Mouse (Mus musculus) cerebellum, postnatal 14 days (tissue): Measurements from ENCODE around the gene Lgals3.

ENCODE experiments used
- DNase-seq, 2 experiments: peaks; one replicate each; pipeline ENCODE4 v3.0.0; 2021; ENCODE audit warnings: mixed read lengths in 2 of 2

Gene Lgals3

DNA sequence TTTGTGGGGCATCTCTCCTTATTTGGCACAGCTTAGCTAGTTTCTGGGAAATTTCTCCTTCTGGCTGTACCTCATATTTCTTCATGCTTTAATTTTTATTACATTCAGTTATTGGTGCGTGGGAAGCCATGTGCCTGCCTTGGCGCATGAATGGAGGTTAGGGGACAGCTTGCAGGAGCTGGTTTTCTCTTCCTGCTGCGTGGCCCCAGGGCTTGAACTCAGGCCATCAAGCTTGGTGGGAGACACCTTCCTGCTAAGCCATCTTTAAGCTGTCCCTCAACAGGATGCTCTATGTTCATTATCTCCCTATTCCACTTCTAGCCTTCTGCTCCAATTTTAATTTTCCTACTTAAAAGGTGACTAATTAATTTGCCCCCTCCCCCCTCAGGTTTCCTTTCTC lies 3.2 kb downstream of the Lgals3 start:
- peak; percentile 51 to 58 for DNase-seq

DNA sequence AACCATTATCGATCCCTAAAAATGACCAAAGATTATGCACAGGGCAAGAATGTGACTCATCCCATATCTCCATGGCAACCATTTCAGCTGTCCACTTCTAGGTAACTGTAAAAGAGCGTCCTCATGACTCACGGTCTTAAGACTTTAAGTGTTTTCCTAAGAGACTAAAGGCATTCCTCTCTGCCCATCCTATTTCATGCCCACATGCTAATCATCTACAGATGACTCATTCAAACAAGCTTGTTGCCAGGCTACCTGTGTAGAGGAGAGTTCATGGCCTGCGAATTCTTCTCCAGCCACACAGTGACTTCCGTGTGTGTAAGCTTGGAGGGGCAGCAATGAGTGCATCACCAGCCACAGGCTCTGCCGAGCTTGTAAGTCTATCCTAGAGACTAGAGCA lies 4.1 kb downstream of the Lgals3 start:
- no peak for DNase-seq

DNA sequence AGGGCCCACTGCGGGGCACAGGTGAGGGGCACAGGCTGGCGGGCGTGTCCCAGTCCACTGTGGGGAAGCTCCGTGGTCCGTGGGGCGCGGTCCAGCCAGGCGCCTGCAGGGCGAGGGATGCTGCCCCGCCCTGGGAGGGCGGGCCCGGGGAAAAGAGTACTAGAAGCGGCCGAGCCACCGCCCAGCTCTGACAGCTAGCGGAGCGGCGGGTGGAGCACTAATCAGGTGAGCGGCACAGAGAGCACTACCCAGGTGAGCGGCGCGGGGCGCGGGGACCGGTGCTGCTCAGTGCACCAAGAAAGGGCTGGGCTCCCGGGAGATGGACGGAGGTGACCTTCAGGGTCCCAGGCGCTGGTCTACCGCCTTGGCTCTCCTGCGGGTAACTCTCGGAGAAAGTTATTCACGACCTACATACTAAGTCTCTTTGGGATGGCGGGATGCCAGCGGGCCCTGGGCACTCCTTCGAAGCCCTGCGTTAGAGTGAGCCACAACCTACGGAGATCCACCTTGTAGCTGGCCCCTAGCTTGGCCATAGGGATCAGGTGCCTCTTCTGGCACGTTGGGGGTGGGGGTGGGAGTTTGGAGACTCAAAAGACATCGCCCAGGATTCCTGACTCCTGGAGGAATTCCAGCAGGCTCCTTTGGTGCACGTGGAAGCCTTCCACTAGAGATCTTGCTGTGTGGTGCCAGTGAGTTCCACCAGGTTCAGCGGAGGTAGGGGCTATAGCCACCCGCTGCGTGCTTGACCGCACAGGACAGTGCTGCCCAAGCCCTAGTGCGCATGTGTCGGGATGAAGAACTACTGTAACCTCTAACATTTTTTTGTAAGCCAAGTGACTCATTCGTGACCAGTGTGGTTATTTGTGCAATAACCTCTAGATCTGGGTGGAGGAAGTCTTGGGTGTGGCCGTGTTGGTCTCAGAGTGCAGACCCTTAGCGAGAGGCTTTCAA lies 6.5 kb downstream of the Lgals3 start:
- peak; percentile 35 to 50 for DNase-seq

DNA sequence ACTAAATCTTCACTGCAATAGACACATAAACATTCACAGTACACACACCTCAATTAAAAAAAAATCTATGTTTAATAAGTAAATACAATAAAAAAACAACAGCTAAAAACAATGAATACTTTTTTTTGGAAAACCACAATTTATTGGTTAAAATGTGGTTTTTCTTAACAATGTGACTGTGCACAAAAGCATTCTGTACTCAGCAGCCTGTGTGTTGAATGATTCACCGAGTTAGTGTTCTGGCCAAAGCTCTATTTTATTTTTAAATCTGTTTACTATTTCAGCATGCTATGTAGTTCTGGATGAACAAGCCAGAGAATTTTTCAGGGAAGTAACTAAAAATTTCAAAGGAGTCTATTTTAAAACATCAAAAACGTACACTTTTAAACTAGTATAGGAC lies 9.0 kb downstream of the Lgals3 start:
- DNase-seq, result no peak

DNA sequence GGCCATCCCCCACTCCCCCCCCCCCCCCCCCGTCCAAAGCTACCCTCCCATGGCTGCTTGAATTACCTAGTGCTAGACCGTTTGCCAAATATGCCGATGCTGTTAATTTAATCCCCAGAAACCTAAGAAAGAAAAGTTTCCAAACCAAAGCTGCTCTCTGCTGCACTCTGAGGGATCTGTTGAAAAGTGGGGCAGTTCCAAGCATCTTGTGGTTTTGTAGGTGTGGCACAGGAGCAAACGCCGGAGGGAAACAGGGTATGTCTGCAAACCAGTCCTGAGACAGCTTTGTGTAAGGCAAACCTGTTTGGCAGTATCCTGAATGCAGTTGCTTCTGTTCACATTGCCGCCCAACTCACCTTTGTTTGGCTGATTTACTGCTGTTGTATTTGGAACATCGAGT lies 10.8 kb downstream of the Lgals3 start:
- no peak for DNase-seq

DNA sequence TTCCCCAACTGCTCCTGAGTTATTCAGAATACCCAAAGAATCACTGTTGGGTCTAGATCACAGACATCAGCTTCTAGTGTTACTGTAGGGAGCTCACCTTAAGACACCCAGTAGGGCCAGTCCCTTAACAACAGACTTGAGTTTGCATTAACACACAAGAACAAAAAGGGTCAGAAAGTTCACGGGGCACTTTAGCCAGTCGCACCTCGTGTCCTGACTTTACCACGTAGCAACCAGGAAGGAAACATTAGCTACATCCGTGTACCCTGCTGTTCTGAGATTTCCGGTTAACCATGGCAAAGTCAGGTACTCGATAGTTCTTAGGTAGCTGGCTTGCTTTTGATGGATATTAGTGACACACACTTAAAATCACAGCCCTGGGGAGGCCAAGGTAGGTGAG lies 16.4 kb downstream of the Lgals3 start:
- no peak for DNase-seq

DNA sequence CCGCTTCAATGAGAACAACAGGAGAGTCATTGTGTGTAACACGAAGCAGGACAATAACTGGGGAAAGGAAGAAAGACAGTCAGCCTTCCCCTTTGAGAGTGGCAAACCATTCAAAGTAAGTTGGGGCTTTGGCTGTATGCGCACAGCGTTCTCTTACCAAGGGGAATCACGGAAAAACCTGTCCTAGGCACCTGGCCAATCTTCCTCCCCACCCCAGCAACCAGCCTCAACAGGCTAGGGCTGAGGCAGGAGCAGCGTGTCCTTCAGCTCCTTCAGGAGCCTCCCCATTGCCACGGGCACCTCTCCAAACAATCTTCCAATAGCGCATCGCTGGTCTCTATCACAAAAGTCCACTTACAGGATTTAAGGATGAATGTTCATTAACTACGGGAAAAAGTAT lies 17.1 kb downstream of the Lgals3 start:
- DNase-seq, result no peak

DNA sequence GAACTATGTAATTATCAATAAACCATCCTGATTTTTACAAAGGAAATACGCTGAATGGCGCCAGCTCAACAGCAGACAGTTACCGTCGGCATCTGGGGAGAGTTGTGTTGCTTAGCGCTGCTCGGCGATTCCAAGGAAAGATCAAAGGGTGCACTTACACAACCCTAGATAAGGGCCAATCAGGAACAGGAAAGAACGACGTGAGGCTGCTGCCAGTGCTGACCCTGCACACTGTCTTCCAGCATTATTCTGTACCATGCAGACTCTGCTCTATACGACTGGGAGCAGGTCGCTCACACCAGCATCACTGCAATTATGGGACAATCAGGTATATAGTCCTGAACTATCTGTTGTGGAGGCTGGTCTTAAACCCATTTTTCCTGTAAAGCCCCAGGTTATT lies 18.6 kb downstream of the Lgals3 start:
- DNase-seq, result no peak

DNA sequence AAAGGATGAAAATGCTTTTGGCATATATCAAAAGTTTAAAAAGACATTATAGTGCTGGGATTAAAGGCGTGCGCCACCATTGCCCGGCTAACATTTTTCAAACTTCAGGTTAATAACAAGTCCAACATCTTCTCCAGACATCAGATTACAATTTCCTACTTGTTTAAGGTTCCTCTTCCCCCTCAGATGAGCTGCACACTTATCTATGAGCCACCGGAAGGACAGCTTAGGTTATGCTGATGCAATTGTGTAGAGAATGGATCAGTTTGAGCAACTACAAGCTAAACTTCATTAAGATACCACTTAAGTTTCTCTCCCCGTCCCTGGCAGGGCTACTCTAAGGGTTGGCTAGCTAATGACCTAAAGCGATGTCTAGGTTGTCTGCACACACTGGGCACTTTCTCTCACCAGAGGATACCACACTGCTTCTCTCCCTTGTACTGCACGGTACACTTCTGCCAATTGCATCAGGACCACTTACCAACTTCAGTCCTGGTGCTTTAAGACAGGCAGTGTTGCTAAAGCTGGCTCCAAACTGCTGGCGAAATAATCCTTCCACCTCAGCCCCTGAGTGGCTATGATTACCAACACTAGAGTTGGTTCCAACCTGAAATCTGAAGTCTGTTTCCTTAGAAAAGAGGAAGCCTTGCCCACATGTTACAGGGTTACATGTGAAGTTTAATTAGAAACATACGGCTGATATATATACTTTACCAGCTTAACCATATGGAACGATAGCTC lies 26.0 kb downstream of the Lgals3 start:
- no peak for DNase-seq

DNA sequence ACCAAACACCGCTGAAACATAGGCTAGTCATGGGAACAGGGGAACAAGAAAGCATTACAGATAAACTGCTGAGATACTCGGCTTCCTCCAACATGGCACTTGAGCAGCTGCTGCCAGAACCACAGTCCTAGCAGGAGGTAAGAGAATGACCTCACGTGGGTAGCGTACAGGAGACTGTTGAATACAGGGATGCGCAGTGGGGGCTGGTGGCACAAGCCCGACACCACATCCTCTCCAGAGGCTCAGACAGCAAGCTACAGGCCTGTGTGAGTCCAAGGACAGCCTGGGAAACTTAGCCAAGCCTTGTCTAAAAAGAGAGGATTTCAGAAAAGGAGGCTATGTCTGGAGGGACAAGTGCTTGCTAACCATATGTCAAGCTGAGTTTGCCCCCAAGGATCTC lies 27.5 kb downstream of the Lgals3 start:
- DNase-seq, result no peak

DNA sequence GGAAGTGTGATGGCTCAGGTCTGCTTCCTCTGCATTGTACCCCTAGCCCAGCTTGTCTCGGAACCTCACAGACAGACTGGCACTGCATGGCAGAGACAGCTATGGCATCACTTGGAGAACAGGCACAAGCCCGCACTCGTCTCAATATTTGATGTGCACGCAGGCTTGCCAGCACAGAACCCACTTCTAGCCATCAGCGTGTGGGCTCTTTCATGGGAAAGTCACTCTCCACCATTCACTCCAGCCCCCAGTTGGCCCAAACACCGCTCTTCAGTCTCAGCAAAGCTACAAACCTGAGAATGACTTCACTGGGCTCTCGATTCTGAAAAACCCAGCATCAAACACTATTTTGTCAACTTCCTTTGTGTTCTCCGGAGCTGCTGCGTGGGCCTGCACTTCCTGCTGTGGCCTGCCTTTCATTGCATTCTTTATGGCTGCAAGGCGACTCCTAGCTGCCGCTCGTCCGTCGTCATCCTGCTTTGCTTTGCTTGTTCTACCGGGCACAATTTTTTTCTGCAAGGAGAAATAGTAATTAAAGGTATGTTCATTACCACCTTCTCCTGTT lies 28.0 kb downstream of the Lgals3 start:
- DNase-seq, result no peak

DNA sequence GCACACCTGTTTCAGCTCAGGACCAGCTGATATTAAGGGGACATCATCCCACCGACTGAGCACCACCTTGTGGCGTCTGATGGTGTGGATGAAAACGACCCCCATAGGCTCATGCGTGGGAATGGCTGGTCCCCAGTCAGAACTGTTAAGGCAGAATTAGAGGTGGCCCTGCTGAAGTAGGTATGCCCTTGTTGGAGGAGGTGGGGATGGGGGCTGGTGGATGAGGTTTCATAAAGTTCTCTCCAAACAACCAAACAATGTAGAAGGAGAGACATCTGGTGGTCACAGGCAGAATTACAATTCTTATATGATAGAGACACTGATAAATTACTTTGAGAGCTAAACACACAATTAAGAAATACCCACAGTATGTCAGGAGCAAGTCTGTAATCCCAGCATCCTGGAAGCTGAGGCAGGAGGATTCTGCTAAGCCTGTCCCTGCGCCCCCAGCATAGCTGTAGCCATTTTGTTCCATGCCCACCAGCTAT lies 28.7 kb downstream of the Lgals3 start:
- DNase-seq, result peak; percentile 63 to 70

DNA sequence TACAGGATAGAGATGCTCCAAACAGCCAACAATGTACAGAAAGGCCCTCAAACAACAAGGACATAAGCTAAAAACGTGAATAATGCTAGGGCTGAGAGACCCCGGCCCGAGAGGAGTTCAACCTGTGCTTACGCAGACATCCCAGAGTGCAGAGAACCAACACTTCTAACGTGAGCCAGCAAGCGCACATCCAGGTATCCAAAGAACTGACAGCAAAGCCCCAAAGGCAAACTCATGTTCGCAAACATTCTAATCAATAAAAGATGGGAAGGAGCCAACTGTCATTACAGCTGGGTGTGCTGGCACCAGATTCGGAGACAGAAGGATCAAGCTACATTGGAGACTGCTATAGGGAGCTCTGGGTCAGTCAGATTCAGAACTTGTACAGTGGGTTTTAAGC lies 35.2 kb downstream of the Lgals3 start:
- DNase-seq, result no peak

DNA sequence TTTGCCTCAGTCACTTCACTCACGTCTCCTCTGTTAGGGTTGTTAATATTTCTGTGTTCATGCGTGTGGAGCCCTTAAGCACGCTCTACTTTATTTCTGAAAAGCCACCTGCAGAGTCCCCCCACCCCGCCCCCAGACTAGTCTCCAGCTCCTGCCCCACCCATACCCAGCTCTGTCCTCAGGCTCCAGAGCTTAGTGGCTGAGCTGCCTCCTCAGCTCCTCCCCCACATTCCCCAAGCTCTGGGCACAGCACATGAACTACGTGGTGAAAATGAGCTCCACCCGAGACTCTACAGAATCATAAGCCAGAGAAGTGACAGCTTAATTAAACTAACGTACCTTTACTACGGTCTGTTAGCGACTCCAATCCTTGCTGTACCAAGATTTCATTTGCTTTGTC lies 38.4 kb downstream of the Lgals3 start:
- DNase-seq, result no peak

DNA sequence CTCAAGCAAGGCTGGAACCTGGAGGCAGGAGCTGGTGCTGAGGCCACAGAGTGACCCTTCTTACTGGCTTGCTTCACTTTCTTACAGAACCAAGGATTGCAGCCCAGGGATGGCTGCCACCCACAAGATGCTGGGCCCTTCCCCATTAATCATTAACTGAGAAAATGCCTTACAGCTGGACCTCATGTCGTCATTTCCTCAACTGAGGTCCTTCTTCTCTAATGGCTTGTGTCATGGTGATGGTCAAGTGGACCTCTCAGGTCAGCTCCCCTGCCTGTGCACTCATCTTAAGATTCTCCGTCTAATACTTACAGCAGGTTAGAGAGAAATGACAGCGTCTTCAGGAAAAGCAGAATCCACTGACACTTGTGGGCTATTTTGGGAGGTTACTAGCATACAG lies 49.8 kb downstream of the Lgals3 start:
- no peak for DNase-seq

DNA sequence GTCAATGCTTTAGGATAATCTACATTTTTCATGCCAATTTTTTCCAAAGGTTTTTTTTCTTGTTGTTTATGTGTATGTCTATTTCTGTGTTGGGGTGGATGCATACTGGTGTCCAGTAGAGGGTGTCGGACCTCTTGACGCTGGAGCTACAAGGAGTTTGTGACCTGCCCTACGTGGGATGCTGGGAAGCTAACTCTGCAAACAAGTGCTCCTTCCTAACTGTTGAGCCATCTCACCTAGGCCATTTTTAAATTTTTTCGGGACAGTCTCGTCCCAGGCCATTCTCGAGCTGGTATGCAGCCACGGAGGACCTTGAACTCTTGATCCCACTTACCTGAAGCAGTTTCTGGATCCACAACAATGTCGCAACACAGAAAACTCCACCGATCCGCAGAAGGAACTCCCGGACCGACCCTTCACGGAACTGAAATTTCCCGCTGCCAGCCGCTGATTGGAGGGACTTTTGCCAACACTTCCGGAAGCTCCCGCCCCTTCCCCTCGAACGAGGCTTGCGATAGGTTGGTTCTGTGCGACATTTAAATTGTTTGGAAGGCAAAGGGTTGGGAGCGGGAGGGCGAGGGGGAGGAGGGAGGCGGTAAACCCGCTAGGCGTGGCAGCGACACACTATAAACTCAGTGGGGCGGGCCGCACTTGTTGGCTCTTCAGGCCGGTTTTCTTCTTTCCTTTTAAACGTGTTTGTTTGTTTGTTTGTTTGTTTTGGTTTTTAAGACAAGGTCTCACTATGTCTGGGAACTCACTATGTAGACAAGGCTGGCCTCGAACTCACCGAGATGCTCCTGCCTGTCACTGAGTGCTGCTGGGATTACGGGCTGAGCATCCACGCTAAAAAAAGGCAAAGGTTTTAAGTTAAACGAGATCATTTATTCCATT lies 50.5 kb downstream of the Lgals3 start, which contains the start of gene Dlgap5:
Gene Dlgap5 (minus strand): TSS at position 633 of the 891 bp plus-strand sequence.
- DNase-seq, result peak; percentile 93 to 94

DNA sequence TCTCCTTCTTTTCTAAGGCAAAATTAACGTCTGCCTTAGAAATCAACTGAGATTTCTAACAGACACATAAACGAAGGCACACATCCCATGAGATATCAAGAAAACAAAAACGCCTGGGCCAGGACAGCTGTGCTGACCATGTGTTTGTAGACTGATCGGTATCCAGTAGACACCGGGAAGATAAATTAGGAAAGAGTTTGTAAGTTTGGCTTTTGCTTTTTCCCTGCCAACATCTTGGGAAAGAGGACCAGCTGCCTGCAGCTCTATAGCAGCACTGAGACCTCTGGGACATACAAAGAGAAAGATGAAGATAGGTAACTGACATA lies 51.1 kb downstream of the Lgals3 start:
- no peak for DNase-seq

DNA sequence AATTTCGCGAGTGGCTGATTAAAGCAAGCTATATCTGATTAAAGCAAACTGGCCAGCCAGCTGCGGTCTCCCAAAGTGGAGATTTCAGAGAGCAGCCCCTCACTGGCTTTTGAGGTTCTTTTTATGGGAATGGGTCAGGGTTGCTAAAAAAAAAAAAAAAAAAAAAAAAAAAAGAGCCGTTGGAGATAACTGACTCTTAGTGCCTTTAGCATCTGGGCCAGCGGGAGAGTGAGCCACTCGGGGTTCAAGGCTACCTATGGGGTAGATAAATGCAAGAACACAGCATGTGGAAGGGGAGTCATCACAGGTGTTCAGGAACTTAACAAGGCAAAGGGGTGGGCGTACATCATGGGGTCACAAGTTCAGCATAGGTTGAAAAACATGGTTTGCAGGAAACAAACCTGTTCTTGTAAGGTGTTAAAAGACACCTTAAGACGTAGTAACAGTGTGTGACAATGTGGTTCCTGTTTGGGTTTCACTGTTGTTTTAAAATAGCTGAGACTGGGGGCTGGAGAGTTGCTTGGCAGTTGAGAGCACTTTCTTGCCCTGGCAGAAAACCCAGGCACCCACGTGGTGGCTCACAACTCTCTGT lies 51.6 kb downstream of the Lgals3 start:
- no peak for DNase-seq

DNA sequence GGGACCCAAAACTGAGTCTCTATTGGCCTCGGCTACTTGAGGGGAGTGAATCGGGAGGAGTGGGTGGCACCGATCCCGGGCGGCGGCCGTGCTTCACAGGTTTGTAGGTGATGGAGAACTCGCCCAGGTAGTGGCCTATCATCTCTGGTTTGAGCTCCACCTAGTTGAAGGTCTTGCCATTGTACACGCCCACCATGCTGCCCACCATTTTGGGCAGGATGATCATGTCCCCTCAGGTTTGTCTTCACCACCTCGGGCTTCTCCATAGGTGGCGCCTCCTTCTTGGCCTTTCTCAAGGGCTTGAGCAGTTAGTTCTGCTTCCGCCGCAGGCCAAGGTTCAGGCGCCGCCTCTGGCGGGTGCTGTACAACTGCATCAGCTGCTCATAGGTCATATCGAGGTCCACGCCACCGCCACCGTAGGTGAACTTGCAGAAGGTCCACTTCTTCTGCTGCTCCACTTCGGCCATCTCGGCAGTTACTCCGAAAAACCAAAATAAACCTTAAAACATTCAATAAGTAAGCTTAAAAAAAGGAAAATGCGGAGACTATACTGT lies 52.2 kb downstream of the Lgals3 start:
- DNase-seq, result no peak

DNA sequence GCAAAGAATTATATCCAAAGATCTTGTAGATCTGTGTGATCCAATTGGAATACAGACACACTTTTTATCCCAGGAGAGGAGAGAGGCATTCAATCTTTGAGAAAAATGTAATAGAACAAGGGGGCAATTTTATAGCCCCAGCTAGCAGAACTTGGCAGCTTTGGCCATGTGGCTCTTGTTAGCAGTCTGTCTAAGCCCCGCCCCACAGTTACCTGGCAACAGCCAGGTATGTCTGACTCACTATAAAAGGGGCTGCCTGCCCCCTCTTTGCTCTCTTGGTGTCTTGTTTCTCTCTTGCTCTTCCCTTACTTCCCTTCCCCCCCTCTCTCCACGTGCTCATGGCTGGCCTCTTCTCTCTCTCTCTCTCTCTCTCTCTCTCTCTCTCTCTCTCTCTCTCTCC lies 54.1 kb downstream of the Lgals3 start:
- no peak for DNase-seq

DNA sequence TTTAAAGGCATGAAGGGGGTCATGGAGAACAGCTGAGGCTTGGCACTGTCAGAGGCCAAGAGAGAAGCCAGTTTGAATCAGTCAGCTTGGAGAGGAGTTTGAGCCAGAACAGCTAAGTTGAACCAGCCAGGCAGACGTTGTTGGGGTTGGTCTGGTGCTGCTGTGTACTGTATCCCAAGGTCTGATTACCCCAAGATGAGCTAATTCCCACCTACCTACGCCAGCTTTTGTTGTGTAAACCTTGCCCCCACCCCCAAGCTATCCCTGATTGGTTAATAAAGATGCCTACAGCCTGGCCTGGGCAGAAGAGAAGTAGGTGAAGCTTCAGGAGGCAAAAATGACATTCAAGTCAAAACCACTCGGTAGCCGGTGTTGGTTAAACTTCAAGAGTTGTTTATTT lies 54.9 kb downstream of the Lgals3 start:
- no peak for DNase-seq

DNA sequence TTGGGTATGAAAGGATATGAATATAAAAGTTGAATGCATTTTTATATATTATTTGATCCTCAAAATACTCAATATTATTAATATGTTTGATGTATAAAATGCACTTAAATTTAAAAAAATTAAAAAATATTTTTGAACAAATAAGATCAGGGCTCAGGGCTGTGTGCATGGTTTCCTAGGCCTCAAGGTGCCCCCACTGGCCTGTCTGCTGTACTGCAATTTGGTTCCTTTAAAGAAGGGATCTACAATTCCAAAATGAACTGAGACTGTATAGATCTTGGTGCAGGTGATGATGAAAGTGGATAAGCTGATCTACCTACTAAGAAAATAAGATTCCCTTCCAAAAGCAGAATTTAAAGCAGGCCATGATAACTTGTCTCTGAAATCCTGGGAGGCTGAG lies 65.4 kb downstream of the Lgals3 start:
- DNase-seq, result peak in 1 of 2 experiments; percentile 10
